Mouse (Mus musculus) brain, embryonic 14.5 days (tissue): Measurements from ENCODE around the gene Glipr1l2. TPM values are rescaled to one million over a fixed set of nuclear protein-coding genes. Genes with fewer than 3 reads are reported as not detected.
"Not testable (repeated sequence)": the region's sequence is repeated elsewhere in the genome, so short reads cannot be mapped to it uniquely, and the experiment has no call there.

Experiments used
- DNase-seq: peaks from one replicate; pipeline ENCODE4 v3.0.0-alpha.2; 2011; ENCODE audit warnings: low read depth
- CTCF ChIP-seq: fragments of 200-500 bp; IDR thresholded peaks from 2 replicates; pipeline ENCODE4 v1.5.1; 2012; ENCODE audit warnings: inconsistent platforms, mild to moderate bottlenecking, moderate library complexity, borderline replicate concordance; ENCODE audit not compliant: insufficient read depth, insufficient read length; ENCODE audit errors: extremely low read depth
- POLR2A ChIP-seq: fragments of 200-500 bp; IDR thresholded peaks from 2 replicates; pipeline ENCODE4 v1.6.1; 2012; ENCODE audit warnings: mild to moderate bottlenecking, inconsistent platforms, borderline replicate concordance; ENCODE audit not compliant: poor library complexity, insufficient read depth, insufficient read length, severe bottlenecking; ENCODE audit errors: extremely low read depth
- polyA plus RNA-seq: library from polyadenylated mRNA; depleted of rRNA; stranded (reverse); fragments of >200 nt; gene quantifications from 2 replicates; pipeline ENCODE4 v1.2.3, GENCODE M21; 2012; rRNA removed

Glipr1l2 gene
- polyA plus RNA-seq = not detected in 2 replicates

- DNase-seq = no peak
Observed at GRCm38 (mm10) chr10:112083157-112083556, at the start of gene Glipr1l2. Gene Glipr1l2, plus strand, starts transcription at chr10:112083354.

GRCm38 (mm10) chr10:112043523-112043922, 39.6 kb upstream of the Glipr1l2 start:
- not testable (repeated sequence) for DNase-seq

More at GRCm38 (mm10) chr10:112083157-112083556, at the start of gene Glipr1l2:
- TF ChIP-seq CTCF (no peak), POLR2A (no peak)

- DNase-seq = peak; percentile 25
Observed at GRCm38 (mm10) chr10:112044283-112044682, 38.9 kb upstream of the Glipr1l2 start.

- TF ChIP-seq CTCF (no peak), POLR2A (no peak)
- no peak for DNase-seq
Observed at GRCm38 (mm10) chr10:112051220-112051619, 31.9 kb upstream of the Glipr1l2 start.

- peak; percentile 61 for DNase-seq
Observed at GRCm38 (mm10) chr10:112051956-112052355, 31.2 kb upstream of the Glipr1l2 start.

- TF ChIP-seq POLR2A (no peak), CTCF (peak; percentile 67)
- peak; percentile 96 for DNase-seq
Observed at GRCm38 (mm10) chr10:112059702-112060582, 23.2 kb upstream of the Glipr1l2 start, which contains the start of gene Glipr1l1. Gene Glipr1l1, plus strand, starts transcription at chr10:112060189.

- not testable (repeated sequence) for DNase-seq
Observed at GRCm38 (mm10) chr10:112060583-112060934, 22.6 kb upstream of the Glipr1l2 start.

GRCm38 (mm10) chr10:112080044-112080443, 3.1 kb upstream of the Glipr1l2 start:
- DNase-seq = no peak
- TF ChIP-seq POLR2A (no peak), CTCF (no peak)

- peak; percentile 62; the same call in 1 of the 2 replicates for TF ChIP-seq CTCF
Observed at GRCm38 (mm10) chr10:112105785-112106184, 22.6 kb downstream of the Glipr1l2 start.

GRCm38 (mm10) chr10:112110401-112110800, 27.2 kb downstream of the Glipr1l2 start:
- TF ChIP-seq CTCF (no peak), POLR2A (no peak)
- DNase-seq = no peak

More at GRCm38 (mm10) chr10:112105785-112106184, 22.6 kb downstream of the Glipr1l2 start:
- DNase-seq = peak; percentile 31

- DNase-seq = peak; percentile 31
Observed at GRCm38 (mm10) chr10:112125090-112125489, 41.9 kb downstream of the Glipr1l2 start.

GRCm38 (mm10) chr10:112127682-112128230, 44.6 kb downstream of the Glipr1l2 start:
- peak; percentile 61 for DNase-seq

GRCm38 (mm10) chr10:112132194-112132593, 49.0 kb downstream of the Glipr1l2 start:
- TF ChIP-seq CTCF (no peak), POLR2A (no peak)
- DNase-seq = no peak

GRCm38 (mm10) chr10:112138050-112138870, 55.1 kb downstream of the Glipr1l2 start:
- TF ChIP-seq CTCF = peak; percentile 51; the same call in 1 of the 2 replicates
- peak; percentile 22; the same call in 1 of the 2 replicates for TF ChIP-seq POLR2A
- peak; percentile 95 for DNase-seq
